Mouse (Mus musculus): ENCODE measurements at regions not wholly inside any gene's neighbourhood (a gene's known extent, or its start where the extent isn't known, plus 50 kb on each side); places are given as distances from the start of the nearest gene placed in this dataset.
A peak's percentile ranks its signal among the peaks of the same experiment; 100 is the strongest.
"Not testable (repeated sequence)": the region's sequence is repeated elsewhere in the genome, so short reads cannot be mapped to it uniquely, and the experiment has no call there.

DNA sequence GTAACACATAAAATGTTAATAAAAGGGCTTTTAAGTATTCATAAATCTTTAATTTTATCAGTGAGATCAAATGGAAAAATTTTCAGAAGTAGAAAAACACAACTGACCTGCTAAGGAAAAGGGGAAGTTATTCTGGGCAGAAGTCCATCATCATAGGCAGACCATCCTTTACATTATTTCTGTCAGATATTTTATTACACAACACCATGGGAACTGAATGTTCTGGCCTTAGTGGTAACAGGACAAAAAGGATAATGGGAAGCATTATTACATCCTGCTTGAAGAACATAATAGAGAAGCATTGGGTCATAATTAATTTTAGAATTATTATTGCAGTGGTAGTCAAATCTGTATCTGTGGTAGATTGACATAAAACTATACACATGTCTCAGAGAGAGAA is 603.5 kb upstream of the Gje1 start:
- no peak for DNase-seq (ENCODE audit: low read depth, low spot score)

DNA sequence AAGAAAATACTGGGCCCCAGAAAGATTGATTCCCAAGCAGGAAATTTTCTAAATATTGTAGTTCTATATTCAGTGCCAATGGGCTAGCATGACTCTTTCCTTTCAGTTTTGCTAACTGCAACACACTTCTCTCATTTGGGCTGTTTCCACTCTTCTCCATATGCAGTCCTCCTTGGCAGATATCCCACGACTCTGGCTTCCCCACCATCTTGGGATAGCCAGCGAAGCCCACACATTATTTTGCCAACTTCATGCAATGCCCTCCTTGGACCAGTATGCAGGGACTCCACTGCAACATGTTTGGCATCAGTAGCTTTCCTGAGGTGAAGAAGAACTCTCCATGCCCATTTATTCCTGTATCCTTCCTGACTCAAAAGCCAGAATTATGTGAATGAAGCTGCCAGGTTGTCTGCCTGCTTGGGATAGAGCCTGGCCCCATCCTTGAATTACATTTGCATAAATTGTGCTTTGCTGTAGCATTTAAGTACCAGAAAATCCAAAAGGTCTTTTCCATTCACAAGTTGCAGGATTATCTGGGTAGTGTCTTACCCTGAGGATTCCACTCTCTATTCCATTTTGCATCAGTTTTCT is 599.1 kb upstream of the Gje1 start:
- 71% methylated on average over 2 of the region's 2 CpGs for WGBS
- DNase-seq (ENCODE audit: low read depth, low spot score), result no peak

DNA sequence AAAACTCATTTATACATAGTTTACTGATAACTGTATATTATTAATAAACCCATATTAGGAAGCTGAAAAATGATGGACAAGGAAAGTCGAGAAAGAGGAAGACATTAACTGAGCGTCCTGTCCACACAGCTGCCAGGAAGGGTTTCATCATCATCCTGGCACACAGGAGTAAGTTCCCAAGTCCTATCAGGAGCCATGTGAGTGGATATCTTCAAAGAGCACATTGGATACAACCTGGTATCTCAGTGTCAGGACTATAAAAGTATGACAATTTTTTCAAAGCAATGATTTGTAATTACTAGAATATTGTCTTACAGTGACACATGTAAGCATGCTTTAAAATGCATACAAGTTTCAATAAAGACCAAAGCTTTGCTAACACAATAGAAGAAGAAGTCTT is 592.6 kb upstream of the Gje1 start:
- 59% methylated on average over 2 of the region's 2 CpGs for WGBS

DNA sequence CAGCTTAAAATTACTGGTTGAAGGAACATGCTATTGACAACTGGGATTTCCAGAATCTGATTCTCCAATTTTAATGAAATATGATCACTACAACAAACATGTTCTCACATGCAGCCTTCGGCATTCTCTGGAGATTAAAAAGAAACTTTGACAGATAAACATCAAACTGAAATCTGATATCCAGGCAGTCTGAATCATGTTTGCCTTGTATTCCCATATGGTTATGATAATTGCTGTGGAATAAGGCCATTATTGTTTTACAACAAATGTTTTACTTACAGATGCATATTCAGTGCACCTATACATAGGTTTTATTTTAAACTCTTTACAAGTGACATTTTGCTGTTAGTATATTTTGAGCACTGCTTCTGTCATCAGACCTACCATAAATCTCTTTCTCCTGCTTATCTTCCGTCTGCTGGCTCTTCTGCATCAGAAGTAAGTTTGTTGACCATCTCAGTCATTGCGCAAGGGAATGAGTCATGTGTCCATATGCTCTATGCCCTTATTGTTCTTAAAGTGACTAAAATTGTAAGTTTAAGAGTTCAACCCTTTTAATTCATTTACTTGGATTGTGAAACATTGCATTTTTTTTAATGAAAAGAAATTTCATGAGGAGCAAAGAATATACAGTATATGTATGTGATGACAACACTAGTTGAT is 587.9 kb upstream of the Gje1 start:
- no peak for DNase-seq (ENCODE audit: low read depth, low spot score)
- WGBS, result 35% methylated on average over 3 of the region's 3 CpGs

More for the DNA sequence above, 592.6 kb upstream of the Gje1 start:
- no peak for DNase-seq (ENCODE audit: low read depth, low spot score)

DNA sequence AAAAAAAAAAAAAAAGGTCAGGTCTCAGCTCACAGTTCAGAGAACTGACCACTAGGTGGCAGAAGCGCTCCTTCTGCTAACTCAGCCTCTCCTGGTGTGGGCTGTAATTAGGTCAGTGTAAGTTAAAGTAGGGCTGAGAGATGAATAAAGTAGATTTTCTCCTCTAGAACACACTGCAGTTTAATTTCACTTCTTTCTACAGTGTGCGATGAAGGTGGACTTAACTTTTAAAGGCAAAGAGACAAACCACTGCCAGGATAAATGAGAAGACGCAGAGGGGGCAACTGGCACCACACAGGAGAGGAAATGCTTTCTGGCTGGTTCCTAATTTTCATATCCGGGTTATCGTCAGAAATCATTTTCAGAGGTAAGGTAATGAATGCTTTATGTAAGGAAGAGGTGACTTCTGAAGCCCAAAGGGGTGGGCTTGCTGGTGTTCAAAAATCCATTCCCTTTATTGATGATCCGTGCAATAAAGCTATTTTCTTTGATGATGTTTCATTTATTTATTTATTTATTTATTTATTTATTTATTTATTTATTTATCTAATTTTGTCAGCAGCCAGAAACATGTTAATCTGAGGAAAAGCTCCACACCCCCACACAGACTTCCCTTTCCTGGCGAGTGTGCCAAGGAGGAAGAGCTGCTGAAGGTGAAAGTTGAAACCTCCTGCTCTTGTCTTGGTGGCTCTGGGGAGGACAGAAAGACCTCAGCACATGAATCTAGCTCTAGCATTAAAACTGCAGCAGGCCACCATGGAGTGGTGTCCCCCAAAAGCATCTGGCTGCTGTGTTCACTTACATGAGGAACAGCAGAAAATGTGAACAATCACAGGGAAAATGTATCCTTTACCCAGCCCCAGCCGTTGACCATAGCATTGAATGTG is 582.4 kb upstream of the Gje1 start:
- WGBS, result 39% methylated on average over 8 of the region's 8 CpGs
- DNase-seq (ENCODE audit: low read depth, low spot score), result peak; percentile 11

DNA sequence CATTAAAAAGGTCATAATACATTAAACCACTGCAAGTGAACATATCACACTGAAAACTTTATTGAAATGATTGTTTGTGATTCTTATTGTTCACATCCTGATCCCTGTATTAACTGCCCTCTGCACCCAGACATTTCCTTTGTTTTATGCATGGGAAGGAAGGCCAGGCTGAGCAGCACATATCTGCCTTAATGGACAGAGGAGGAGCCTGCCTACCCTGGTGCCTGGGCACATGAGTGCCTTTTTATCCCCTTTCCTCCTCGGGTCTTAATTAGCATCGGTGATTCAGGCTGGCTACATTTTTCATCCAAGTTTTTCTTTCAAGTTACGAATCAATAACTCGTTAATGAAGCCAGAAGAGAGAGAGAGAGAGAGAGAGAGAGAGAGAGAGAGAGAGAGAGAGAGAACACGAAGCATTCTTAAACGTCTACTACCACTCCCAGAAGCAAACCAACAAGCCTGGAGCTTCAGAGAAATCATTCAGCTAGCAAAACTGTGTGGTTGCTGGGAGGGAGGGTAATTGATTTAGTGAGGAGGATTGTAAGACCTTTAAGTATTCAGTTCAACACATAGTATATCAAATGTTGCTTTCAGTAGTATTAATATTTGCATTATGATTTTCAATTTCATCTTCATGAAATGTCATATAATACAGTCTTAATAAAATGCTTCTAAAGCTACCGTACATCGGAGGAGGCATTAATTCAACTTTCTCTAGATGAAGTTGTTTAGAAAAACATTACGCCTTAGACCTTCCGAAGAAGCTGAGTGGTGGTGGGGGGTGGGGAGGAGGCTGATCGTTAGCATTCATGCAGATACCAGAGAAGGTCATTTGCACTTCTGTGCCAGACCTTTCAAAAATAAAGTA is 581.6 kb upstream of the Gje1 start:
- 47% methylated on average over 11 of the region's 11 CpGs for WGBS
- no peak for DNase-seq (ENCODE audit: low read depth, low spot score)

DNA sequence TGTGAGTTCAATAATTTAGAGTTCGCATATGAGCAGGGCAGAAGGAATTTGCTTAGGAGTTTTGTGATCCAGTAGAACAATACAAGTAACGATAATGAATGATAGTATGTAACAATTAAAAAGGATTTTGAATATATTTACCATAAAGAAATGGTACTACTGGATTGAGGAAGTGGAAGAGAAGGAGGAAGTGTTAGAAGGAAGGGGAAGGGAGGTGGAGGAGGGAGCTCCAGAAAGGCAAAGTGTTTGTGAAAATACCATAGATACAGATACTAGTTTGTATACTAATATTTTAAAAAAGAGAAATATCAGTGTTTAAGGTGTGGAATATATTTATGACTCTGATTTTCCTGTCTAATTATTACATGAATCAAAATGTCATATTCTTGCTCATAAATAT is 579.2 kb upstream of the Gje1 start:
- WGBS, result 85% methylated on average over 2 of the region's 2 CpGs
- DNase-seq (ENCODE audit: low read depth, low spot score), result no peak

DNA sequence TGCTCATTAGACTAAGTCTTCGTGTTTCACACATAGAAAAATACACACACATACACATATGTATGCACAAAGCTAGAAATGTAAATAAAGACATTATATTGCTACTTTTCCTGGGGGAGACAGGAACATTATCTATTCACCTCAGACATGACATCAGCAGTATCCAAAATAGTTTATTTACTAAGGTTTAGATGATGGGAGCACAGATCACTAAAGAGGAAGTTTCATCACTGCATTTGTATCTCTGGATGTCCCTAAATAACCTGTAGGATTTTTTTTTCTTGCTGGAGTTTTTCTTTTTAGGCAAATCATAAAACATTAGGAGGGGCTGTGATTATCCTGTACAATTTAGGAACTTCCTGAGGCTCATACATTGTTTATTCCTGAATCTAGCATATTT is 576.1 kb upstream of the Gje1 start:
- WGBS, result 42% methylated on average over 1 of the region's 1 CpGs
- no peak for DNase-seq (ENCODE audit: low read depth, low spot score)

DNA sequence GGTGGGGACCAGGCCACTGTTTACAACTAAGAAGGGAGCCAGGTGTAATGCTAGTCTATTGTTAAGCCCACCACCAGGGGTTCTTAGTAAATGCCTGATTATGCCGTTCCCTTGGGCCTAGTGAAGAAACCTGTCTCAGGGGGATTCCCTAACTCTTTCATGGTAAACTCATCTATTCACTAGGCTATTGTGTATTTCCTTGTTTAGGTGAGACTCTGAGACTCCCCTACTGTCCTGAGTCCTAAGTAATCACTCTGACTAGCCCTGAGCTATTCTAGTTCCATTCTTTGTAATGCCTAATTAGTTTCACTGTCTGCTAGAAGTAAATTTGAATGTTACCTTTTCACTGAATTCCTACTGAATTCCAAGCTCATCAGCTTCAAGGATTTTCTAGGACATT is 545.3 kb upstream of the Gje1 start:
- WGBS, result 73% methylated on average over 1 of the region's 1 CpGs
- not testable (repeated sequence) for DNase-seq (ENCODE audit: low read depth, low spot score)

DNA sequence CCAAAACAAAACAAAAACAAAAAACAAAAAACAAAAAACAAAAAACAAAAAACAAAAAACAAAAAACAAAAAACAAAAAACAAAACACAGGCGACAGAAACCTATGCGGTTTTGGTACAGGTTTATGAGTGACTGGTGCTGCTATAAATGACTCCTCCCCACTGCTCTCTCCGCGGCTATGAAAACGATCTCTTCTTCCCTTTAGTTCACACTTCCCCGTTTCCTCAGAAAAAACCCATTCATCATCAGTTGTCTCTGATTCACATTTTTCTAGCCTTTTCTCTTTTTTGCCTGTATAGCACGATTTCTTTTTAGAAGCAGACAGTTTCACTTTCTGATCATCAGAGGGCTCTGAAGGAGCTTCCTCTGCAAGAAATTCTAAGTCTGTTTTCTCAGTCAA is 544.3 kb upstream of the Gje1 start:
- WGBS, result 64% methylated on average over 7 of the region's 7 CpGs
- DNase-seq (ENCODE audit: low read depth, low spot score), result not testable (repeated sequence)

DNA sequence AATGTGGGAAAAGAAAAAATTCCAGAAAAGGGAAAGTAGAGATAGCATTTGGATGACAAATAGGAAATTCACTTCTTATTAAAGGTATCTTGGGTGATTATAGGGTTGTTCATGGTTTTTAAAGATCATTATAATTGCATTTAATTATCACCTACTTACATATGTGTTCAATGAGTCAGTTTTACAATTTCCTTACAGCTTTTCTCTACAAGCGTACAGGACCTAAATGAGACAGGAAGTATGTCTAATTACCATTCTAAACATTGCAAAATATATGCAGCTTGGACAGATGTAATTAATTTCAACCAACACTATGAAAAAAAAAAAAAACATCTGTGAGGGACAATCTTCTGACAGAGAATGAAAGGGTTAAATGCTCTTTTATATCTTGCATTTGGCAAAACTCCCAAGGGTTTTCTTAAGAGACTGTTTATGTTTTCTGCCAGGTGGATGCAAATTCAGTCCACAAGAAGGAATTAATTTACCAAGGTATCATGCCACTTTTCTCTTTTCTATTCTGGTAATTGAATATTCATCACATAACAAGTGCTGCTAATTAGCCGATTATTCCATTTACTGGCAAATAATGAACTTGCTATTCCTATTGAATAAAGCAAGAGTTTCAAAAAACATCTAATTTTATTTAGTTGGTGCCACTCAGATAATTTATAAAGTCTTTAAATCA is 531.5 kb upstream of the Gje1 start:
- 75% methylated on average over 2 of the region's 2 CpGs for WGBS
- no peak for DNase-seq (ENCODE audit: low read depth, low spot score)

DNA sequence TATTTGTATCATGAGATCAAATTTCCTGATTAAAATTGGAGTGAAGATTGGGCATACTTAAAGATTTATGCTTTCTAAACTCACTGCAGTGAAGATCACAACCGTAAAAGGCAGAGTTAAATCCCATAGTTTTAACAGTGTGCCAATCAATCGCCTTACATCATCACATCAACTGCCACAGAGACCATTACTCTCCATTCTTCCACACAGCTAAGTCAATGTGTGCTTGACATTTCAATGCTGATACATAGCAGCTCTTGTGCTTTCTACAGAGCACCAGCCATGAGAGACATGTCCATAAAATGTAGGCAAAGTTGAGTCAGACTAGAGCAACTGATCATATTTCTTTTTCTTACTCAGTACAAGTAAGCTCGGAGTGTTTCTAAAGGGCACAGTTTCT is 530.9 kb upstream of the Gje1 start:
- 86% methylated on average over 3 of the region's 3 CpGs for WGBS
- no peak for DNase-seq (ENCODE audit: low read depth, low spot score)

DNA sequence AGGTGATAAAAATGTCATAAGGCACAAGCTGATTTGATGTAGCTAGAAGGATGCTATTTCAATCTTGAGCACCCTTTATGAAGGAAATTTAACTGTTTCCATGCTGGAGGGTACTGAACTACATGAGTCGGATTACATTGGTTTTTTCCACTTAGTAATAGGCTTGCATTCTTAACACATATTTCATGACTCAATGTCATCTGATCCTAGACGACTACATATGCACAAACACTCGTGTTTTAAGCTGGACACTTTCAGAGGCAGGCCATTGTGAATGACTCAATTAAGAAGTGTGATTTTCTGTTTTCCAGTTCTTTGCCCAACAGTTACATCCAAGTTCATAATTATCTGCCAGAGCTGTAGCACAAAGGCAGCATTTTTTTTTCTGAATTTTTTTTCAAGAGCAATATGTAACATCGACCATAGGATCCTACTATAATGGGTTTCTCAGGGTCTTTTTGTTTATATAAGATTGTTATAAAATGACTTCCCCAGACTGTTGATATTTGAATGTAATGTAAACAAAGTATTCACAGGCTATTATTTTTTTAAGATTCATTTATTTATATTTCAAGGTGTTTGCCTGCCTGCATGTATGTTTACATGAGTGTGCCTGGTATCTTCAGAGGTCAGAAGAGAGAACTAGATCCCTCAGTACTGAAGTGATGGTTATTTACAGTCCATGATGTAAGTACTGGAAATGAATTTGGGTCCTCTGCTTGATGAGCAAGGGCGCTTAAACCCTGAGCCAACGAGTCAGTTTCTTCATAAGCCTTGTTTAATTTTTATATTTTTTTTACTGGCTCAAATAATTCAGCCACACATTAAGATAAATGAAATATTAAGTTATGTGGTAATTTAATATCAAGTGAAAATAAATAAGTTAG is 526.6 kb upstream of the Gje1 start:
- WGBS, result 65% methylated on average over 6 of the region's 6 CpGs
- no peak for DNase-seq (ENCODE audit: low read depth, low spot score)

DNA sequence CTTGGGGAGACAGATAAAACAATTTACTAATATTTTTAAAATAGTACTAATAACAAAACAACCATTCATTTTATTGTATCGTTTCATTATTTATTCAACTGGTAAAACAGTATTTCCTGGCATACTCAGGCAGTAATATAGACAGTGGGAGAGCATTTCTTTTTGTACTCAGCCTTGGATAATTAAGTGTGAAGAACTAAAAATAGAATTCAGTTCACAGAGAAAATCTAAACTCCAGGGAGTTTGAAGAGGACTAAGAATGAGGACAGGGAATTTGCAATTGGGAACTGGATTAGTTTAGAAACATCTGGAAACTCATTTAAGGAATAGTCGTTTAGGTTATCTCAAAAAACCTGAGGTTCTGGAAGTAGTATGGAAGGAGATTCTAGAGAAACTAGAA is 525.4 kb upstream of the Gje1 start:
- 53% methylated on average over 2 of the region's 2 CpGs for WGBS
- DNase-seq (ENCODE audit: low read depth, low spot score), result no peak

DNA sequence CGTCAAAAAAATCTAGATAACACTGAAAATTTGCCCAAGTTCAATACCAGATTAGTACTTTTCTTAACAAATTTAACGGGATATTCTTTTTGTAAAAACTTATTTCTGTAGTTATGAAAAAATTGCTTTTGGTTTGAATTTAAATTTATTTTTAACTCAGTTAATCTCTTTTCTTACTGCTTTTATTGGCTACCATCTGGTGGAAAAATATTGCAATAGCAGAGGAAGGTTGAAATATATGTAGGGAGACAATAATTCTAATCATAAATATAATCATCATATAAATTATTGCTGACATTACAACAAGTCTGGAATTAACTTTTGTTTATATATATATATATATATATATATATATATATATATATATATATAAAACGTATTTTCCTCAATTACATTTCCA is 500.9 kb upstream of the Gje1 start:
- no peak for DNase-seq (ENCODE audit: low read depth, low spot score)
- 74% methylated on average over 3 of the region's 3 CpGs for WGBS

DNA sequence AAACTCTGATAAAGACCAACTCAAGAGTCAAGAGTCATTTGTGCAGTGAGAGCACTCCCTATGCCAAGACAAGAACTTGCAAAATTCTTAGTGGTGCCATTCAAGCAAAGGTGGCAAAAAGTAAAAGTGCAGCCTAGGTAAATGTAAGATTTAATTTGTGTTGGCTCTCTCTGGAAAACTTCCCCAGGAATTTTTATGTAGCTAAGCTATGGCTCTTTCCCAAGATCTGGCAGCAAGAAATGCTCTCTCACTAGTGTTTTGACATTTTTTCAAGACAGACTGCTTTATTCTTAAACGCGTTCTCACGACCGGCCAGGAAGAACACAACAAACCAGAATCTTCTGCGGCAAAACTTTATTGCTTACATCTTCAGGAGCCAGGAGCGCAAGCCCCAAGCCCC is 461.6 kb upstream of the Gje1 start:
- WGBS, result 82% methylated on average over 6 of the region's 6 CpGs
- DNase-seq (ENCODE audit: low read depth, low spot score), result no peak

DNA sequence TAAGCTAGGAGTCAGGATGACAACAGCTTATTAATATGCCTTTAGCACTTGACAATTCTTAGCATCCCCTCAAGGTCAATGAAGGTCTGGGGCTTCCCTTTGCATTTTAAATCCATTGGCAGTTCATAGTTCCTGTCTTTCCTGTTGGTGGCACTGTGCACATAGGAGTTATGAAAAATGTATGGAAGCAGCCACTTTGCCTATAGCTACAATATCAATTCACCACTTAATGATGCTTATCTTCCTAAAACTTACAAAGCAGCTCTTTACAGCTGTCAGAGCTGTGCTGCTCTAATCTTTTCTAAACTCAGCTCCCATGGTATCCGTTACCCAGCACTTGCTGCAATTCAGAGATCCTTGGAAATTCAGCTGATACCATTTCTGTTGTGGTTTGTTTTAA is 456.4 kb upstream of the Gje1 start:
- DNase-seq (ENCODE audit: low read depth, low spot score), result no peak
- 59% methylated on average over 1 of the region's 1 CpGs for WGBS

DNA sequence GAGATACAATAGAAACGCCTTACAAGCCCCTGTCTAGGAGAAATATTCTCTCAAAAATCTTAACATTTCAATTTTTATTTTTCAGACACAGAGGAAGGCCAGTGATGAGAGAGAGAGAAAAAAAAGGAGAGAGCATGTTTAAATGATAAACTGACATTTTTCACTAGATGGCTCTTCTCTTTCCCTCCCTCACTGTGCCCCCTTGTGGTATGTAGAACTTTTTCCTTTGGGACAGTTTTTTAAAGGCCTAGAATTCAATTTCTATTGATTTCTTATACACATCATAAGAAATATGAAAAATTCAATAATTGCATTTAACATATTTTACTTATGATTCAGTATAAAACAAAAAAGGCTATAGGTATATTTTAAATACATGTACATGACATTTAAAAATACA is 454.5 kb upstream of the Gje1 start:
- no peak for DNase-seq (ENCODE audit: low read depth, low spot score)
- 73% methylated on average over 1 of the region's 1 CpGs for WGBS

DNA sequence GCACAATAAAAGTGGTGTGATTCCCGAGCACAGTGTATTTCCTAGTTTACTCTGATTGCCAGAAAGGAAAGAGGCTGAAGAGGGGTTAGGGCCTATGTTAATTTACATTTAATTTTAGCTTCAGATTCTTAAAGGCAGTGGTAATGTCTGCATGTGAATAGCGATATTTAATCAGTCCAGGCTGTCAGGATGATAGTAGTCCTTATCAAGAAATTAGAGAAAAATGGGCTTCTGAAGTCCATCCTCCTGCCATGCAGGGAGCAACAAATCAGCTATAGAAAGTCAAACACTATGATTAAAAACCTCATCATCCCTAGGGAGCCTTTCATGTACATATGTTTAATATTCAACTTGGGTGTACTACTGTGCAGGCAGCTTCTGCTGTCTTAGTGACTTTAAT is 422.7 kb upstream of the Gje1 start:
- DNase-seq (ENCODE audit: low read depth, low spot score), result no peak
- WGBS, result 60% methylated on average over 2 of the region's 2 CpGs
